ENCODE assay signal across 8 mouse cellular contexts in the genomic region with DNA sequence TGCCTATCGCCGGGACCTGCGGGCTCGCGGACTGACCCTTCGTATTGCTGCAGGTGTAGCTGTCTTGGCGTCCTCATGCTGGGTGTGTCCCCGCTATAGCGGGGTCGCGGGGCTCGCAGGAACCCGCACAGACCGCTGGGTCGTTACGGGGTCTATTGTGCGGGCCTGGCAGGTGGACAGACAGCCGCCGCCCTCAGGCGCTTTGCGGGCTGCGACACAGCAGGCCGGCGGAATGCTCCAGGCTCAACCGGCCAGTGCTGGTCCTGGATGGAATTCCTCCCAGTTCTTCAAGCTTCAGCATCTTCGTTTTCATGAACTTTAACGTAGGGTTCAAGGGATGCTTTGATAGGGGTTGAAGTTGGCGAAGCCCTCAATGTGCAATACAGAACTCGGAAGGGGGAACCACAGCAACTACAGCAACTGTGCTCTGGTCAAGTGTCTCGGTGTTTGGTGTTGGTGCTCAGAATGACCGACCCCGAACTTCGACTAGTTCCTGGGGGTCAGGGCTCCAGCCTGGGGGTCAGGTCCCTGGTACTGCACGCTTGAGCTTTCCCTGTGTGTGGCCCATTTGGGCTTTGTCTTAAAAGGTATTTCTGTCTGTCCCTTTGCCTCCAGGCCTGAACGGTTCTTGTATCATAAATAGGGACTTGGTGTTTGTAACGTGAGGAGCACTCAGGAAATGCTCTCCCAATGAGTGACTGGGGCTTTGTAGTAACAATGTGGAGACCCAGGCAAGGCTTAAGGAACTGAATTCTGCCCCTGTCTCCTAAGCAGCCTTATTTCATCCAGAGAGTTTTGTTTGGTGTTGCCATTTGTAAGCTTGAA. TPM values are rescaled to one million over a fixed set of nuclear protein-coding genes. Genes with fewer than 3 reads are reported as not detected.
DNase-seq lines count a peak whose midpoint lies in the region; ATAC-seq and TF ChIP-seq lines count a peak whose summit lies in the region.

No protein-coding gene starts in this region.

- TF ChIP-seq POLR2A in brain, embryonic 14.5 days (IDR thresholded peaks at IDR 0.05; ENCODE audit: borderline replicate concordance, extremely low read depth, insufficient read depth, insufficient read length, poor library complexity, severe bottlenecking): no peak
- no peak for TF ChIP-seq POLR2A in olfactory bulb, adult 2 months (IDR thresholded peaks at IDR 0.05; ENCODE audit: insufficient read depth, low read depth, low read length)

- peak; percentile 9 for ATAC-seq in lung, postnatal 0 days
- peak; percentile 45; the same call in 1 of the 2 replicates for ATAC-seq in limb, embryonic 11.5 days (ENCODE audit: insufficient number of reproducible peaks, low FRiP score, low TSS enrichment, low read depth)

- WGBS in lung, postnatal 0 days: 2% methylated on average over 36 of the region's 36 CpGs
- 6% methylated on average over 36 of the region's 36 CpGs for WGBS in limb, embryonic 11.5 days
- 1% methylated on average over 36 of the region's 36 CpGs for WGBS in olfactory bulb, adult 2 months

- peak overlapping the region; percentile 81 for H3K27ac ChIP-seq in lung, postnatal 0 days (ENCODE audit: low read length)
- H3K27ac ChIP-seq in limb, embryonic 11.5 days (replicated peaks; ENCODE audit: low read depth, low read length): no peak overlapping the region
- peak overlapping the region; percentile 13 for H3K27ac ChIP-seq in olfactory bulb, adult 2 months (ENCODE audit: insufficient read depth, low read depth, low read length)

- peaks cover 6% of the 10 kb centered on the region; the same call in 1 of the 2 replicates for H3K27me3 ChIP-seq in lung, postnatal 0 days (replicated peaks; ENCODE audit: insufficient read depth, low read length)
- H3K27me3 ChIP-seq in limb, embryonic 11.5 days (ENCODE audit: control insufficient read depth, insufficient read depth, low read length): peaks cover 15% of the 10 kb centered on the region

- no peaks in the 10 kb centered on the region for H3K36me3 ChIP-seq in lung, postnatal 0 days (ENCODE audit: insufficient read depth, low read length)
- no peaks in the 10 kb centered on the region for H3K36me3 ChIP-seq in limb, embryonic 11.5 days (ENCODE audit: control insufficient read depth, insufficient read depth, low read length)

- H3K4me1 ChIP-seq in lung, postnatal 0 days (ENCODE audit: insufficient read depth, low read depth, low read length): peaks cover 4% of the 10 kb centered on the region; the same call in 1 of the 2 replicates
- H3K4me1 ChIP-seq in limb, embryonic 11.5 days (ENCODE audit: control insufficient read depth, insufficient read depth, low read length): 0 out of 2 replicates have a peak, but pooled peaks cover 3% of the 10 kb centered on the region
- H3K4me1 ChIP-seq in olfactory bulb, adult 2 months (ENCODE audit: control insufficient read depth, insufficient read depth, low read length): peaks cover 19% of the 10 kb centered on the region

- peak overlapping the region; percentile 68 for H3K9ac ChIP-seq in lung, postnatal 0 days (replicated peaks; ENCODE audit: low read depth)
- H3K9ac ChIP-seq in limb, embryonic 11.5 days (ENCODE audit: low read length): peak overlapping the region; percentile 52

- TF ChIP-seq CTCF in lung, postnatal 0 days (IDR thresholded peaks at IDR 0.05): no peak
- no peak for TF ChIP-seq CTCF in brain, embryonic 14.5 days (IDR thresholded peaks at IDR 0.05; ENCODE audit: borderline replicate concordance, extremely low read depth, insufficient read depth, insufficient read length)
- TF ChIP-seq CTCF in olfactory bulb, adult 2 months (IDR thresholded peaks at IDR 0.05; ENCODE audit: insufficient read depth, low read depth, low read length): no peak

- H3K9me3 ChIP-seq in lung, postnatal 0 days (ENCODE audit: low read length): no peaks in the 10 kb centered on the region
- H3K9me3 ChIP-seq in limb, embryonic 11.5 days (ENCODE audit: control insufficient read depth, low read length): no peaks in the 10 kb centered on the region

- no peak for DNase-seq in lung, postnatal 0 days (ENCODE audit: low spot score)
- DNase-seq in lung, postnatal 25 days (ENCODE audit: low spot score): no peak
- peak; percentile 56 for DNase-seq in brain, embryonic 14.5 days (ENCODE audit: low read depth)
- peak; percentile 11 for DNase-seq in forelimb bud, embryonic 11.5 days (ENCODE audit: low read depth, low spot score)
- peak; percentile 26 for DNase-seq in limb, embryonic 11.5 days (ENCODE audit: low spot score)
- no peak for DNase-seq in layer of hippocampus, adult 11-12 months (ENCODE audit: low spot score)
- no peak for DNase-seq in left cerebral cortex, postnatal 4 days

- peak overlapping the region; percentile 91 for H3K4me2 ChIP-seq in lung, postnatal 0 days (replicated peaks; ENCODE audit: low read depth, low read length)
- peak overlapping the region; percentile 93 for H3K4me2 ChIP-seq in limb, embryonic 11.5 days (ENCODE audit: low read depth, severe bottlenecking)

- TF ChIP-seq EP300 in lung, postnatal 0 days (IDR thresholded peaks at IDR 0.05): no peak

- intact Hi-C loops in left cerebral cortex, postnatal 4 days (cut with DNase I): loop anchor here (1.0 kb wide), 1 partner anchor 39 kb away; no protein-coding TSS in a partner anchor

- H3K4me3 ChIP-seq in lung, postnatal 0 days (ENCODE audit: low read depth, low read length): peak overlapping the region; percentile 73
- H3K4me3 ChIP-seq in limb, embryonic 11.5 days (ENCODE audit: low read depth, low read length): peak overlapping the region; percentile 56
- peak overlapping the region; percentile 76 for H3K4me3 ChIP-seq in olfactory bulb, adult 2 months (ENCODE audit: insufficient read depth, low read depth, low read length)

RNA-seq across cellular contexts. Expression of a gene that starts 0.8 kb away (rescaled TPM):
- 66.4 and 71.5 TPM in 2 replicates for polyA plus RNA-seq in lung, postnatal 0 days (2015; fragmentation: Nextera tagmentation; extraction: Ambion mirVana)
- polyA plus RNA-seq in brain, embryonic 14.5 days (2012; rRNA removed): 39.4 and 51.7 TPM in 2 replicates
- polyA plus RNA-seq in limb, embryonic 11.5 days (2014; fragmentation: Nextera tagmentation; extraction: Ambion mirVana): 3.0 and 4.0 TPM in 2 replicates
- polyA plus RNA-seq in olfactory bulb, adult 2 months (2012; ENCODE audit: insufficient read depth, insufficient read length, low replicate concordance, missing spikeins): 91.3 TPM in 1 of 2 replicates, not detected in the other
- 100 to 1,000 TPM; 109 to 114 TPM for total RNA-seq in left cerebral cortex, postnatal 4 days (2021)

RNA-seq across cellular contexts. Expression of a gene that starts 1.7 kb away (rescaled TPM):
- polyA plus RNA-seq in lung, postnatal 0 days (2015; fragmentation: Nextera tagmentation; extraction: Ambion mirVana): 1.5 and 1.7 TPM in 2 replicates
- polyA plus RNA-seq in brain, embryonic 14.5 days (2012; rRNA removed): 0.29 and 0.40 TPM in 2 replicates
- not detected in 2 replicates for polyA plus RNA-seq in limb, embryonic 11.5 days (2014; fragmentation: Nextera tagmentation; extraction: Ambion mirVana)
- not detected in 2 replicates for polyA plus RNA-seq in olfactory bulb, adult 2 months (2012; ENCODE audit: insufficient read depth, insufficient read length, low replicate concordance, missing spikeins)
- 1 to 10 TPM; 1.4 to 1.9 TPM for total RNA-seq in left cerebral cortex, postnatal 4 days (2021)

Comparison
In these comparisons a context has a peak if more than half of its experiments do, and no peak if none do; other contexts are left out.
1. DNase-seq: peak in brain, embryonic 14.5 days (single experiment), forelimb bud, embryonic 11.5 days (single experiment) and limb, embryonic 11.5 days (single experiment); none in lung, postnatal 0 days (single experiment), lung, postnatal 25 days (single experiment), layer of hippocampus, adult 11-12 months (single experiment) and left cerebral cortex, postnatal 4 days (single experiment).
2. Peak in every context shown above with its lines, with median percentiles within 50 percentile points of each other: H3K4me3 ChIP-seq.